Mouse (Mus musculus): ENCODE measurements around the gene Zhx3.

The Zhx3 gene

GRCm38 (mm10) chr2:160725877-160726864, 146.6 kb downstream of the Zhx3 start:
- DNase-seq: no peak

GRCm38 (mm10) chr2:160724536-160724935, 148.3 kb downstream of the Zhx3 start:
- no peak for DNase-seq

GRCm38 (mm10) chr2:160723613-160724375, 149.0 kb downstream of the Zhx3 start:
- DNase-seq: no peak

DNA sequence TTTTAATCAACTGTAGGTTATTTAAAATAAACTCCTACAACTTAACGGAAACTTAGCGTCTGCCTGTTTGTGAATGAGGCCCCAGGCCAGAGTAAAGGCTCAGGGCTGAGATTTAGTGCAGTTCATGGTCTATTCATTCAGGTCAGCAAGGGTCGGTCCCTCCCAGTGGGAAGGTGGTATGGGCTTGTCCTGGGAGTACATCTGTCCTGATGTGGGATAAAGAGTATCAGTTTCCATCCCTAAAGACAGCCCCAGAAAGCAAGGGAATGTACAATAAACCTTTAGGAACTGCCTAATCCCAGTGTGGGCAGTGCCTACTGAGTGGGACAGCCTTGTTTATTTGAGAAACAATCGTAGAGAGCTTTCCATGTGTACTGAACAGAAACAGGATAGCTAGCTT, 150.1 kb downstream of the Zhx3 start:
- no peak for DNase-seq

DNA sequence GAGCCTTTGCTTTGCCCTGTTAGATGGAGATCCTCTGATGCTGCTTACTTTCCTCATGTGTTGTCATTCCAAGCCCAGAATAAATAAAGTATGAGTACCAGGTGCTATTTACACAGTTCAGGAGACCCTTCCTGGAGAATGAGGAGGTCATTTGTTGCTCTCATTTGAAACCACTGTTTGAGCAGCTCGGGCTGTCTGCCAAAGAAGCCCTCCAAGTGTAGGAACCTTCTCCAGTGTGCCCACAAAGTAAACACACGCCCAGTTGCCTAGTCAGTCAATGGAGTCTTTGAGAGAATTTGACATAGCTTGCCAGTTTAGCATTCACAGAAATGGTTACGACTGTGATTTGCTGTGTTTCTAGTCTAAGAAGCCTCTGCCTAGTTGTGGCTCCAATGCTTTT, 154.0 kb downstream of the Zhx3 start:
- no peak for DNase-seq

DNA sequence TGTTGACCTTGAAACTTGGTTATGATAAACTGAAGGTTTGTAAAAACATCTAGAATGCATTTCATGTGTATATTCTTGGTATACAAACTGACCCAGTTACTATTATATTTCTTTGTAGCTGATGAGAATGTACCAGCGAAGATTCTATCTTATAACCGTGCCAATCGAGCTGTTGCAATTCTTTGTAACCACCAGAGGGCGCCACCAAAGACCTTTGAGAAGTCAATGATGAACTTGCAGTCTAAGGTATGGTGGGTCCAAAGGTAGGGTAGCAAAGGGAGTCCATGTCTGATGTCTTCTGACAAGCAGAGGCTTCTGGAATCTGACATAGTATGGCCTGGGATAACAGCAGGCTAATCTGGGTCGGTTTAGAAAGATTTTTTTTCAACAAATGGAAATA, 155.5 kb downstream of the Zhx3 start:
- peak in 1 of 2 experiments; percentile 55 for DNase-seq

DNA sequence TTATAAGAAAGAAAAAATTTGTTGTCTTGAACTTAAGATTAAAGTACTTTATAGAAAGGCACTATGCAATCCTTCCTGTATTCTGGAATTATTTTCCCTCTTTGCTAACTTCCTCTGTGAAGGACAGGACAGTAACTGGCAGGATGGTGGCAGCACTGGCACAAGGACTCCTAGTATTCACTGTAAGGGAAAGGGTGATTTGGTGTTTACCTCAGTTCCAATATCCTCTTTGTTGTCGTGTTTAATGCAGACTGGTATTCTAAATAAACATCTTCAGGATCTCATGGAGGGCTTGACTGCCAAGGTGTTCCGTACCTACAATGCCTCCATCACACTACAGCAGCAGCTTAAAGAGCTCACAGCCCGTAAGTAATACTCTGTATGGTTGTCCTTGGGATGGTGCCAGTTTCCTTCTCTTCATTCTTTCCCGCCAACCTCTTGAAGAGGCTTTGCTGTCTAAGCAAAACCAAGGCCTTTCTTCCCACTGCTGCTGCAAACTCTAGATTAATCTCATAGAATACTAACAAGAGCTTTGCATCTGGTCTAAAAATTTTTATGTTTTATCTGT, 157.3 kb downstream of the Zhx3 start:
- no peak for DNase-seq

DNA sequence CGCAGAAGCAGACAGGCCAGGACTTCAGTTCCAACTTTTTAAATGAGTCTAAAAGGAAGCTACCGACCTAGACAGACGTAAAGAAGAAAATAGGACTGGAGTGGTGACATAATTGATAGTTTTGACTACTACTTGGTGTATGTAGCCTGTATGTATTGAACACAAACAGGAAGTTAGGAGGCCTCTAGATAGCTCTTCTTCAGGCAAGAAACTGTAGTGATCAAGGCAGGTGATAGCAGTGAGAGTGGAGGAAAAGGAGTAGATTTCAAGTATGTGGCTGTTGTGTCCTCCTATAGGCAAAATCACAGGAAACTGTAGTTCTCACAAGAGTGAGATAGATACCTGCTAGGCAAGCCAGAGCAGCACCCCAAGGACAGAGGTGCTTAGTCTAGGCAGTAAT, 165.1 kb downstream of the Zhx3 start:
- DNase-seq: no peak

DNA sequence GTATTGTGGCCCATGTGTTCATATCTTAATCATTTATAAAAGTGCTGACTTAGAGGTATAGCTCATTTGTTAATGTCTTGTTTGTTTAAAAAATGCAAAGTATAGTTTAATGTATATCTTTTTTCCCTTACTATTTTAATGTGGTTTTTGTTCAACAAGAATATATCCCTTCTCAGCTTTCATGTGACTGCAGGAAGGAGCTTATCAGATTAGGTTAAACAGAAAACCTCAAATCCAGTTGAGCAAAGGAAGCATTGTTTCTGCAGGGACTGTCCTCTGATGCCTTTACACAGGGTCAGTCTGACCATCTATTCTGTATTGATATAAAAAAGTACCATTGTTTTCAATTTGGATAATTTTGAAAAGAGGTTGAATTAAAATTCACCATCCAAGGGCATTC, 170.0 kb downstream of the Zhx3 start:
- DNase-seq: no peak

DNA sequence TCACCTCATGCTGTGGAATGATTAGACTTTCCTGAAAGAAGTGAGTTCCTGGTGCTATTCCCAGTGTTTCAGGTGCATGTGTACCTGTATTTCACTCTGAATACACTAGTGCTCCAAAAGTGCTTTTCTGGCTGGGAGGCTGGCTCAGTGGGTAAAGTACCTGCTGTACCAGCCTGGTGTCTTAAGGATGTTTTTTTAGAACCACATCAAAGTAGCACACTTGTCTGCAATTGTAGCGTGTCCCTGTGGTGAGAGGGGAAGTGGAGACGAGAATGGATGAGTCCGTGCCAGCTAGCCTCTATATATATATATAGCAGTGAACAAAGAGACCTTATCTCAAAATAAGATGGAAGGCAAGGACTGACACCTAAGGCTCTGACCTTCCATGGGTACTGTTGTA, 171.2 kb downstream of the Zhx3 start:
- DNase-seq: no peak

GRCm38 (mm10) chr2:160700271-160700670, 172.5 kb downstream of the Zhx3 start:
- peak; percentile 23 to 32 for DNase-seq
